Mouse (Mus musculus): ENCODE measurements at regions not wholly inside any gene's neighbourhood (a gene's known extent, or its start where the extent isn't known, plus 50 kb on each side); places are given as distances from the start of the nearest gene placed in this dataset.

GRCm38 (mm10) chr15:60706009-60706408 lies 147.6 kb downstream of the Fam84b start:
- Histone ChIP-seq H3K9ac (ENCODE audit: low read depth, low read length) (no peak overlapping the region), H3K4me2 (ENCODE audit: low read length) (no peak overlapping the region), H3K36me3 (ENCODE audit: control insufficient read depth, insufficient read depth, low read length) (no peaks in the 10 kb centered on the region), H3K27me3 (replicated peaks; ENCODE audit: control insufficient read depth, insufficient read depth, low read length) (no peaks in the 10 kb centered on the region), H3K27ac (ENCODE audit: low read depth, low read length) (no peak overlapping the region), H3K9me3 (ENCODE audit: control insufficient read depth, low read length) (no peaks in the 10 kb centered on the region), H3K4me1 (ENCODE audit: control insufficient read depth, insufficient read depth, low read depth, low read length) (no peaks in the 10 kb centered on the region), H3K4me3 (ENCODE audit: low read length) (no peak overlapping the region)
- no peak for ATAC-seq
- WGBS: 77% methylated on average over 4 of the region's 4 CpGs

DNA sequence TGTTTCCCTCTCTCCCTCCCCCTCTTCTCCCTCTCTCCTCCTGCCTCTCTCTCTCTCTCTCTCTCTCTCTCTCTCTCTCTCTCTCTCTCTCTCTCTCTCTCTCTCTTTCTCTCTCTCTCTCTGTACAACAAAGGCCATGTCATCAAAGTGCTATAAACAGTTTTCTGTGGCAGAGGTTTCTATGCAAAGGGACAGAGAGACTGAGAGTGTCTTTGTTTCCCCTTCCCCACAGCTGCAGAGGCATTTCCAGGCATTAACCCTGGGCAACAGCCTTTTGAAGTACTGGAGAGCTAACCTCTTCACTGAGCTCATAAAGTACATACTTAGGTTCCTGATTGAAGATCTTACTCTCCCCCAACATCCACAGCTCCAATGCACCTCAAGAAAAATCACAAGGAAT lies 152.3 kb downstream of the Fam84b start:
- Histone ChIP-seq H3K27me3 (replicated peaks; ENCODE audit: control insufficient read depth, insufficient read depth, low read length) (no peaks in the 10 kb centered on the region), H3K4me2 (ENCODE audit: low read length) (no peak overlapping the region), H3K4me1 (ENCODE audit: control insufficient read depth, insufficient read depth, low read depth, low read length) (no peaks in the 10 kb centered on the region), H3K36me3 (ENCODE audit: control insufficient read depth, insufficient read depth, low read length) (no peaks in the 10 kb centered on the region), H3K9me3 (ENCODE audit: control insufficient read depth, low read length) (no peaks in the 10 kb centered on the region), H3K9ac (ENCODE audit: low read depth, low read length) (no peak overlapping the region), H3K4me3 (ENCODE audit: low read length) (no peak overlapping the region), H3K27ac (ENCODE audit: low read depth, low read length) (no peak overlapping the region)
- no peak for ATAC-seq

- no peaks in the 10 kb centered on the region for H3K4me1 ChIP-seq (ENCODE audit: control insufficient read depth, insufficient read depth, low read depth, low read length)
- no peaks in the 10 kb centered on the region for H3K9me3 ChIP-seq (ENCODE audit: control insufficient read depth, low read length)
- 94% methylated on average over 3 of the region's 3 CpGs for WGBS
- no peak overlapping the region for H3K4me2 ChIP-seq (ENCODE audit: low read length)
- no peak overlapping the region for H3K9ac ChIP-seq (ENCODE audit: low read depth, low read length)
- H3K27ac ChIP-seq (ENCODE audit: low read depth, low read length): no peak overlapping the region
- no peaks in the 10 kb centered on the region for H3K36me3 ChIP-seq (ENCODE audit: control insufficient read depth, insufficient read depth, low read length)
- no peaks in the 10 kb centered on the region for H3K27me3 ChIP-seq (replicated peaks; ENCODE audit: control insufficient read depth, insufficient read depth, low read length)
- ATAC-seq: no peak
- H3K4me3 ChIP-seq (ENCODE audit: low read length): no peak overlapping the region
Observed at GRCm38 (mm10) chr15:60694746-60695145, 158.8 kb downstream of the Fam84b start.

- Histone ChIP-seq H3K4me2 (ENCODE audit: low read length) (no peak overlapping the region), H3K9me3 (ENCODE audit: control insufficient read depth, low read length) (no peaks in the 10 kb centered on the region), H3K36me3 (ENCODE audit: control insufficient read depth, insufficient read depth, low read length) (no peaks in the 10 kb centered on the region), H3K27ac (ENCODE audit: low read depth, low read length) (no peak overlapping the region), H3K4me3 (ENCODE audit: low read length) (no peak overlapping the region), H3K27me3 (replicated peaks; ENCODE audit: control insufficient read depth, insufficient read depth, low read length) (no peaks in the 10 kb centered on the region), H3K4me1 (ENCODE audit: control insufficient read depth, insufficient read depth, low read depth, low read length) (no peaks in the 10 kb centered on the region), H3K9ac (ENCODE audit: low read depth, low read length) (no peak overlapping the region)
- 68% methylated on average over 7 of the region's 7 CpGs for WGBS
- no peak for ATAC-seq
Observed at GRCm38 (mm10) chr15:60693751-60694500, 159.7 kb downstream of the Fam84b start.

DNA sequence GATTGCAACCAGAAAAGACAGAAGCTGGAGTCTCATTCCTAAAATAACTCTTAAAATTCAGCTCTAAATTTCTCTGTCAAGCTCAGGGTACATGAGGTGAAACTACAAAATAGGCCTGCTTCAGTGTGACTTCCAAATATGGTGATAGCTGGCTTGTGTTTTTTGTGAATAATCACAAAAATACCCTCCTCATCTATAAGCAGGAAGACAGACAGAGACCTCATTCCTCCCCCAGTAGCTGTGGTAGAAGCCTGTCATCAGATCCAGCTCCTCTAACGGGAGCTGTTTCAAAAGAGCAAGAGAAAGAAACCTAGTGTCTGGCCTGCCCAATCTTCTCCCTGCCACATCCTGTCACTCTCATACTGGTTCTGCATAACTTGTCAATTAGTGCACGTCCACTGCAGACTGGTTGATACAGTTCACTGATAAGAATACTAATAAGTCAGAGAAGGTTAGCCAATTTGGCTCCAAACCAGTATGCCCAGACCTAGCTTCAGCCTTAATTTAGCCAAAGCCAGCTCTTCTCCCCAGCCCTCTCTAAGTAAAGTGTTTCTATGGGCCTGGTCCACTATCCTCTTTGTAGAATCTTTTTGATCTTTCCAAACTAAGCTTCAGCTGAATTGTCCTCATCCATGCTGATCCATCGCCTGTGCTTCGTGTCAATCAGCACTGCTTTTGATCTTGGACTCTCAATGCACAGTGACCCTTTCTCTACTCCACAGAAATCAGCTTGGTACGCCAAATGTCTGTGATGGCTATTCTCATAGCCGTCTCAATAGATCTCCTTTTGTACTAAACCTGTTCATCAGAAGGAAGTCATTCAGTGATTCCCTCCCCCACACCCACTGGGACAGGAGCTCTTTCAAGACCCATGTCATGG lies 160.6 kb downstream of the Fam84b start:
- 31% methylated on average over 6 of the region's 6 CpGs for WGBS
- no peaks in the 10 kb centered on the region for H3K27me3 ChIP-seq (replicated peaks; ENCODE audit: control insufficient read depth, insufficient read depth, low read length)
- no peak for ATAC-seq
- no peak overlapping the region for H3K27ac ChIP-seq (ENCODE audit: low read depth, low read length)
- no peak overlapping the region for H3K4me3 ChIP-seq (ENCODE audit: low read length)
- H3K9me3 ChIP-seq (ENCODE audit: control insufficient read depth, low read length): no peaks in the 10 kb centered on the region
- H3K4me2 ChIP-seq (ENCODE audit: low read length): no peak overlapping the region
- no peak overlapping the region for H3K9ac ChIP-seq (ENCODE audit: low read depth, low read length)
- no peaks in the 10 kb centered on the region for H3K4me1 ChIP-seq (ENCODE audit: control insufficient read depth, insufficient read depth, low read depth, low read length)
- no peaks in the 10 kb centered on the region for H3K36me3 ChIP-seq (ENCODE audit: control insufficient read depth, insufficient read depth, low read length)

- H3K9ac ChIP-seq (ENCODE audit: low read depth, low read length): no peak overlapping the region
- no peak overlapping the region for H3K4me2 ChIP-seq (ENCODE audit: low read length)
- H3K27ac ChIP-seq (ENCODE audit: low read depth, low read length): no peak overlapping the region
- H3K36me3 ChIP-seq (ENCODE audit: control insufficient read depth, insufficient read depth, low read length): no peaks in the 10 kb centered on the region
- H3K4me1 ChIP-seq (ENCODE audit: control insufficient read depth, insufficient read depth, low read depth, low read length): no peaks in the 10 kb centered on the region
- H3K4me3 ChIP-seq (ENCODE audit: low read length): no peak overlapping the region
- 36% methylated on average over 3 of the region's 3 CpGs for WGBS
- H3K27me3 ChIP-seq (replicated peaks; ENCODE audit: control insufficient read depth, insufficient read depth, low read length): no peaks in the 10 kb centered on the region
- no peaks in the 10 kb centered on the region for H3K9me3 ChIP-seq (ENCODE audit: control insufficient read depth, low read length)
- ATAC-seq: no peak
Observed at GRCm38 (mm10) chr15:60692149-60692548, 161.4 kb downstream of the Fam84b start.

GRCm38 (mm10) chr15:60677397-60677796 lies 176.2 kb downstream of the Fam84b start:
- H3K4me3 ChIP-seq (ENCODE audit: low read length): no peak overlapping the region
- no peak overlapping the region for H3K9ac ChIP-seq (ENCODE audit: low read depth, low read length)
- H3K4me1 ChIP-seq (ENCODE audit: control insufficient read depth, insufficient read depth, low read depth, low read length): no peaks in the 10 kb centered on the region
- 0 out of 2 replicates have a peak, but pooled peaks cover 4% of the 10 kb centered on the region for H3K9me3 ChIP-seq (ENCODE audit: control insufficient read depth, low read length)
- H3K27me3 ChIP-seq (replicated peaks; ENCODE audit: control insufficient read depth, insufficient read depth, low read length): no peaks in the 10 kb centered on the region
- no peaks in the 10 kb centered on the region for H3K36me3 ChIP-seq (ENCODE audit: control insufficient read depth, insufficient read depth, low read length)
- no peak overlapping the region for H3K4me2 ChIP-seq (ENCODE audit: low read length)
- 97% methylated on average over 3 of the region's 3 CpGs for WGBS
- no peak overlapping the region for H3K27ac ChIP-seq (ENCODE audit: low read depth, low read length)
- ATAC-seq: no peak

GRCm38 (mm10) chr15:60657572-60657971 lies 196.0 kb downstream of the Fam84b start:
- Histone ChIP-seq H3K4me3 (ENCODE audit: low read length) (no peak overlapping the region), H3K27me3 (replicated peaks; ENCODE audit: control insufficient read depth, insufficient read depth, low read length) (no peaks in the 10 kb centered on the region), H3K9me3 (ENCODE audit: control insufficient read depth, low read length) (no peaks in the 10 kb centered on the region), H3K27ac (ENCODE audit: low read depth, low read length) (no peak overlapping the region), H3K36me3 (ENCODE audit: control insufficient read depth, insufficient read depth, low read length) (no peaks in the 10 kb centered on the region), H3K4me1 (ENCODE audit: control insufficient read depth, insufficient read depth, low read depth, low read length) (no peaks in the 10 kb centered on the region), H3K9ac (ENCODE audit: low read depth, low read length) (no peak overlapping the region), H3K4me2 (ENCODE audit: low read length) (no peak overlapping the region)
- no peak for ATAC-seq
- 73% methylated on average over 7 of the region's 7 CpGs for WGBS

- no peak overlapping the region for H3K27ac ChIP-seq (ENCODE audit: low read depth, low read length)
- no peak overlapping the region for H3K4me2 ChIP-seq (ENCODE audit: low read length)
- no peaks in the 10 kb centered on the region for H3K4me1 ChIP-seq (ENCODE audit: control insufficient read depth, insufficient read depth, low read depth, low read length)
- H3K36me3 ChIP-seq (ENCODE audit: control insufficient read depth, insufficient read depth, low read length): no peaks in the 10 kb centered on the region
- no peaks in the 10 kb centered on the region for H3K9me3 ChIP-seq (ENCODE audit: control insufficient read depth, low read length)
- no peaks in the 10 kb centered on the region for H3K27me3 ChIP-seq (replicated peaks; ENCODE audit: control insufficient read depth, insufficient read depth, low read length)
- ATAC-seq: no peak
- H3K9ac ChIP-seq (ENCODE audit: low read depth, low read length): no peak overlapping the region
- WGBS: 80% methylated on average over 3 of the region's 3 CpGs
- H3K4me3 ChIP-seq (ENCODE audit: low read length): no peak overlapping the region
Observed at GRCm38 (mm10) chr15:60655113-60655512, 198.5 kb downstream of the Fam84b start.

Data from hindbrain, embryonic 16.5 days (tissue).